Mouse (Mus musculus) stomach, postnatal 0 days (tissue): ENCODE measurements around the gene Arap1.

Experiments
- CTCF ChIP-seq: IDR thresholded peaks from 2 replicates; pipeline ENCODE4 v1.5.1; 2016; ENCODE audit warnings: antibody characterized with exemption, low read depth, mild to moderate bottlenecking, moderate library complexity
- EP300 ChIP-seq: optimal IDR thresholded peaks from 2 replicates; pipeline ENCODE3; 2016; ENCODE audit warnings: antibody characterized with exemption

- TF ChIP-seq CTCF: no peak; the same call in 1 of the 2 replicates
- TF ChIP-seq EP300: no peak
Observed at GRCm38 (mm10) chr7:101321218-101321827, 26.5 kb upstream of the Arap1 start.
